Mouse (Mus musculus): Measurements from ENCODE around the gene Rflnb.
"Not testable (repeated sequence)": the region's sequence is repeated elsewhere in the genome, so short reads cannot be mapped to it uniquely, and the experiment has no call there.

The Rflnb gene

DNA sequence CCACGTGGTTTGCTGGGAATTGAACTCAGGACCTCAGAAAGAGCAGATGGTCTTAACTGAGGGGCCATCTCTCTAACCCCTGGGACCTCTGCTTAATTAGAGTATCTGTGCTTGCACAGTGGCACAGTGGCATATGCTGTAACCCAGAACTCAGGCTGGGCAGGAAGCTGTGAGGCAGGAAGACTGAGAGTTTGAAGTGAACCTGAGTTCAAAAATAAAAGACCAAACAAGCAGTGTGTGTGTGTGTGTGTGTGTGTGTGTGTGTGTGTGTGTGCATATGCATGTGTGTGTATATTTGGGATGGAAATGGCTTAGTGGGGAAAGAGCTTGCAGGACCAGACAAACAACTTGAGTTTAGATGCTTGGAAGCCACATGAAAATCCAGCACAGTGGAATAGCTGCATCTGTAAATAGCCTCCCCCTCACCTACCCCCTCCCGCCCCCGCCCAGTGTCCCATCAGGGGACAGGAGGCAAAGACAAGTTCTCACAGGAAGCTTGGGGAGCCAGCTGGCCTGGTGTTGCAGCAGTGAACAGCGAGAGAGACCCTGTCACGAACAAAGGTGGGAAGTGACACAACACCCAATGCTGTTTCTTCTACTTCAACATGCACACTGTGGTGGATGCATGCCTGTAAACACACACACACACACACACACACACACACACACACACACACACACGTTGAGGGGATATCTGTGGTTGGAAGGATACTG is 10.2 kb upstream of the Rflnb start:
- no peak for DNase-seq (ENCODE audit: low spot score)

DNA sequence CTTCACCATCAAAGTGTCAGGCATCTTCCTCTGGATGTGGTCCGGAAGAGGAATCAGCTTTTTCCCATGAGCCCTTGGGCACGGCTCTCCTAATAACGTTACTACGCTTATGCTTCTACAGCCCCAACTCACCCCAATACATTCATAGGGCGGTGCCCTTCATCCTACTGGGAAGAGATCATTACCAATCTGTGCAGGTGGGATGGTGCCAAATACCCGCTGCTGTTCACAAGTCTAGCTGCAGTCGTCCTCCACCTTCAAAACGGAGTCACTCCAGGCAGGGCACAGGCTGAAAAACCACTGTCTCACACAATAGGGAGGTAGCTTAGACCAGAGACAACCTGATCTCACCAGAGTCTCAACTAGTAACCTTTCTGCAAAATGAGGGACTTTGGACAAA is 7.6 kb upstream of the Rflnb start:
- no peak for DNase-seq (ENCODE audit: low spot score)

DNA sequence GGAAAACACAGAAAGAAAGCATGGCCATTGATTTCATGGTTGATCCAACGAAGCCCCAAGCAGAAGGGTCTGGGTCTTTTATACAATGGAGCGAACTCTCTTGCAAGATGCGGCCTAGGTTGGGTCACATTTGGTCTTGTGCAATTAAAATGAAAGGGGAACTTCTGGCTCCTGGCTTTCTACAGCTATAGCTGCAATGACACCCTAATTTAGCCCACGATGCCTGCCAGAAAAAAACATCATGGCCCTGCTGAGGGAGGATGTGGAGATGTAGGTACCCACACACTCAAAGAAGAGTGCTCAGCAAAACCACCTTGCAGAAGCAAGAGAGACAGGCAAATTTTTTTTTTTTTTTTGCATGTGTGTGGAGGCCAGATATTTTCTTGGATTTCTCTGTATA is 6.3 kb upstream of the Rflnb start:
- DNase-seq (ENCODE audit: low spot score), result no peak

DNA sequence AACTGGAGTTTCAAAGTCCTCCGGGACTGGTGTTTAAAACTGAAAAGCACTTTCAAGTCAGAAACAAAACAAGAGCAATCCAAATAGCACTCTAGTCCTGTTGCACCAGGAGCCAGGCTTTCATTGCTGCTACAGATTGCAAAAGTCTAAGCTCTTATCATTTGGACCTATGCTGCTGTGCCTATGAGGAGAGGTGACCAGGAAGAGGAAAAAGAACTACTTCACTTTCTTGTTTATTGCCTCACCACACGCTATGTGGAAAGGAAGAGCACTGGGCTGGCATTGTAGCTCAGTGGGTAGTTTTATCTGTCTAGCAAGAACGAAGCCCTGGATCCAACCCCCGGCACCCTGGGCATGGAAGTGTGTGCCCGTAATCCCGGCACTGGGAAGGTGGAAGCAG is 5.8 kb upstream of the Rflnb start:
- DNase-seq (ENCODE audit: low spot score), result no peak

DNA sequence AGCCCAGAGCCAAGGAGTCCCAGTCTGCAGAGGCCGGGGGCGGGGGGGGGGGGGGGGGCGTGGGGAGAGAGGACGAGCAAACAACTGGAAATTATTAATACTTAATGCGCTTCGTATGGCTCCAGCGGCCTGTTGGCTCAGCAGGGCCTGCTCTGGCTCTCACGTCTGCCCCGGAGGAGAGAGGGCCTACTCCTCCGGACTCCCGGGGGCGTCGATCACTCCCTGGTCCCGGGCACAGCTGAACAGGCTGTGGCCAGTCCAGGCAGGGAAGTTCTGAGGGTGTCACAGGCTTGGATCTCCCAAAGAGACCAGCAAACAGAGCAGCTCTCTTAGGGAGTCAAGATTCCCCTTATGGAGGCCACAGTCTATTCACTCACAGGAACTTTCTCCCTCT is 487 bp upstream of the Rflnb start:
- DNase-seq (ENCODE audit: low spot score), result peak; percentile 54

DNA sequence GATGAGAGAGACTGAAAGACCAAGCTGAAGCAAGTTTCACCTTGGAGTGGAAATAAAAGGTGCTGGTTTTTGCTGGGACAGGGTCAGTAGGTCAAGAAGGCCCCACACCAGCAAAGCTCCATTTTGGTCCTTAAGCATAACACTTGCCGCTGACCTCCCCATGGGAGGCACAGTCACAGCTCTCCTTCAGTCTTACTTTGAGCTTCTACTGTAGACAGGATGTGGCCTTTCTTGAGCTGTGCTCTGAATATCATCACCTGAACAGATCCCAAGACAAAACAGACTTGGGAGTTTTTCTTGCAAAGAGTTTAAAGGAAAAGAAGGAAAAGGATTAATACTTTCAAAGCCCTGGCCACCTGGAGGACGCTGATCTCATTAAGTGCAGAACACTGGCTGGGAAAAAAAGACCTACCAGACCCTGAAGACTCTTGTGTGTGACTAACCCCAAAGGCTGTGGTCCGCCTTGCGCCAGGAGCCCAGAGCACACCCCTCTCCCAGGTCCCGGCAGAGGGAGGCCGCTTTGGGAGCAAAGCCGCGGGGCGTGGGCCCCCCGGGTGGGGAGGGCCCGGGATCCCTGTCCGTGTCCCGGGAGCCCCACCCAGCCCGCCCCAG is 949 bp downstream of the Rflnb start:
- DNase-seq (ENCODE audit: low spot score), result no peak

DNA sequence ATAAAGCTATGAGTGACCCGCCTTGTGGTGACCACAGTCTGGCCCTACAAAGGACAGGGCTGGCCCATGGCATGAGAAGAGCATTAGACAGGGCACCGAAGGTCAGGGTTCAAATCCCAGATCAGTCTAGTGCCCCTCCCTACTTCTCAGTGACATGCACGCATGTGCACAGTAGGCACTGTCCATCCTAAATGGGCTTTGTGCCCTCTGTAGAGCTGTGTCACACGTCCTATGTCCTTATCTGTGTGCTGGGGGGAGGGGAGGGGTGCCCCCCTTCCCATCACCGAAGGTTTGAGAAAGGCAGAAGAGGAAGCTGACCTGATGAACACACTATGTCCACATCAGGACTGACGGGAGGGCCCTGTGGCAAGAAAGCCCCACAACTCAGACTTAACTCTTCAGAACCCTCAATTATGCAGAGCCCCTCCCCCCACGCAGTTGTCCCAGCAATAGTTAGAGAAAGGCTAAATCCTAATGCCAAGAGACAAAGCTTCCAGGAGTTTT is 2.5 kb downstream of the Rflnb start:
- DNase-seq (ENCODE audit: low spot score), result no peak

DNA sequence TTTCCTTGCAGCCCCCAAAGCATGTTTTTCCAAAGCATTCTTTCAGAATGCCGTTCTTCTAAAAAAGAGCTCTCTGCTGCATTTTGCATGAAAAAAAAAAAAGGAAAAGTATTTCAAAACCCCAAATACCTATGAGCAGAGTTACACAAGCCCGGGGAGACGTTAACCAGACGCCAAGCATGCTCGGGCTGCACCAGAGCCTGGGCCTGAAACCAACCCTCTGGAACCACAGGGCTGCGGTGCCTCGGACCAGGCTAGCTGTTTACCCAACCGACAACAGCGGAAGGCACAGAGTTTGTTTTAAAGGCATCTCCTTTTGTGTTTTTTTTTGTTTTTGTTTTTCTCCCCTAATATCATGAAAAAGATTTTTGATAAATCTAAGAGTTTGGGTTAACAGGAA is 6.7 kb downstream of the Rflnb start:
- no peak for DNase-seq (ENCODE audit: low spot score)

DNA sequence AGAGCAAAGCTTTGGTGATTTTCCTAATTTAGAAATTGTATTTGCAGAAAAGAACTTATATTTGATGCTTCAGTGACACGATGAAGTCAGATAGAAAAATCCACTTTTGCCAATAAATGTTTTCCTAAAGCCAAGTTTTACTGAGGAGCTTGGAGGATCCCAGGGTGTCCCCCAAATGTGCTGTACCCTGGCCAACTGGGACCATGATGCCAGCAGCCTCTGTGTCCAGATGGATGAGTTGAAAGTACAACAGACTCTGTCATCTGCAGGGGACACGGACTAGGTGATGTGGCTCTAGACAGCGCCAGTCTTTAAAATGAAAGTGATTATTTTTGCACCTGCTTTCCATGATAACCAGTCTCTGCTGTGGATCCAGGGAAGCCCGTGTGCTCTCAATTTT is 7.7 kb downstream of the Rflnb start:
- no peak for DNase-seq (ENCODE audit: low spot score)

DNA sequence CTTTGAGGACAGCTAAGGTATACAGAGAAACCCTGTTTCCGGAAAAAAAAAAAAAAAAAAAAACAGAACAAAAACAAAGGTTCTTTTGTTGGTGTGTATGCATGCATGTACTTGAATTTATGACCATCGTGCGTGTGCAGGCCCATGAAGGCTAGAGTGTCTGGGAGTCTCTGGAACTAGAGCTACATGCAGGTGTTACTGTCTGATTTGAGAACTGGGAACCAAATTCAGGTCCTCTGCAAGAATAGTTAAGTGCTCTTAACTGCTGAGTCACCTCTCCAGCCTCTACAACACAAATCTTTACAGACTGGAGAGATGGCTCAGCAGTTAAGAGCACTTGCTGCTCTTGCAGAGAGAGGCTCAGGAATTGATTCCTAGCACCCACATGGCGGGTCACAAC is 11.8 kb downstream of the Rflnb start:
- no peak for DNase-seq (ENCODE audit: low spot score)

DNA sequence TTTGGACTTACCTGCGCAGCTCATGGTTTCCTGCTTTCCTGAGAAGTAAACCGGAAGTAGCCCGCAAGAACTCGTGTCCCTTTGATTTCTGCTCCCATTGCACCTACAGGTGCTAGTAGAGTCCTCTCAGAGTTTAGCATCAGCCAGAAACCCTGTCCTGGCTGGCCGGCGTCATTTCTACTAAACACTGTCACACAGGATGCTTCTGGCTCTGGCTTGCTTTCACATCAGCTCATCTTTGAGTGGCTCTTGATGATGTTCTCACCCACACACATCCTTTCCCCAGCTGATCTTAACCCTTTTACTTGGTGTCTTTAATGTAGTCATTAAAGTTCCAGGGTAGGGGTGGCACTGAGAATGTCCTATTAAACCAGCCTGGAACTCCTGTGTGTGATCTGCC is 12.3 kb downstream of the Rflnb start:
- no peak for DNase-seq (ENCODE audit: low spot score)

DNA sequence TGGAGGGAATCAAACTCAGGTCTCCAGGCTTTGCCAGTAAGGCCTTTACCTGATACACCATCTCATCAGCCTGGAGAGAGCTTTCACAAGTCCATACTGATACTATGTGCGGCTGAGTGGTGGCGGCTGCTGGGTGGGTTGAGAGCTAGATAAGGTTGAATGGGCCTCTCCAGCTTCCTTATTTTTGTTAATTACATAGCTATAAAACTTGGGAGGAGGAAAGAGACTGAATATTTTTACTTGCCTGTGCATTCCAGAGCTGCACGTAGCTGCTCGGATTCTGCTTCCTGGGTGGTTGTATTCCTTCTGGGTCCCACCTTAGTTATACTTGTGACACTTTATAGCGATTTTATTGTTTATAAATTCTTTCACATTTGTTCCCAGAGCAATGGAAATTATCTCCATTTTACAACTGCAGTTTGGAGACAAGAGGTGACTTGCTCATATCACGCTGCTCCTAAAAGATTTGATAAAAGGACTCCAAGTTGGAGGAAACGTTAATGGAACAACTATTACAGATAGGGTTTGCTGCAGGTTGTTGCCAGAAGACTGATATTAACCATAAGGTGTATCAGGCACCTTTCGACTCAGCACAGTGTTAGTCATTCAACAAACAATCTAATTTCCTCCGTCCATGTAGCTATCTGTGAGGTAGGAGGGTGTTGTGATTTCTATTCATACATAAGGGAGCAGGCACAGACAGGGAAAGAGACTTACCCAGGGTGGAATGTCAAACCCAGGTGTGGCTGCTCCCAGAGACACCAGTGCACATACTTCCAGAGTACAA is 16.6 kb downstream of the Rflnb start:
- DNase-seq (ENCODE audit: low spot score), result no peak

DNA sequence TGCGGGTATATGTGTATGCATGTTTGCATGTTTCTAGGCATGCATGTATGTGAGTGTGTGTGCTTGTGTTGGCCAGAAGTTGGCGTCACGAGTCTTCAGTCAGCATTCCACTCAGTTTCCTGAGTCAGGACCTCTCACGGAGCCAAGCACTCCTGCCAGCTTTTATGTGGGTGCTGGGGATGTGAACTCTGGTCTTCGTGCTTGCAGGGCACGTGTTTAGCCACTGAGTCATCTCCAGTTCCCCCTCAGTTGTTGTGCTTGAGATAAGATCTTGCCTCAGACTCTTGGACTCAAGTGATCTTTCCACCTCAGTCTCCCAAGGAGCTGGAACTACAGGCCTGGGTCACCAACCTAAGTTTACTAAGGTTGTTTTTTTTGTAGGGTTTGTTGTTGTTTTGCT is 18.5 kb downstream of the Rflnb start:
- DNase-seq (ENCODE audit: low spot score), result no peak

DNA sequence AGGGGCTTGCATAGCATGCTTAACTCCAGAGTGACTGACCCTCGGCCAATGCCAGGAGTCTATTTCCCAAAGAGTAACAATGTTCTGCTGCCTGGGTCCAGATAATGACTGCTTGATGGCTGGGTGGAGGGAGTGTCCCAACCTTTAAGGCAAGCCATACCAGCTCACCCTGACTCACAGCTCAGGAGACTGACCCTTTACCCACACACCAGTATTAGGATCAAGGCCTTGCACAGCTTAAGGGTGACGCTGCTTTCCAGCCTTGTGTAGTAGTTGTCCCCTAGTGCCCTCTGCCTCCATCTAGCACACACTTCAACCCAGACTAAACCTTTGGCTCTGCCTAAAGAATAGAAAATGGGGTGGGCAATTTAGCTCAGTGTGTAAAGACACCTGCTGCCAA is 19.4 kb downstream of the Rflnb start:
- DNase-seq (ENCODE audit: low spot score), result no peak

DNA sequence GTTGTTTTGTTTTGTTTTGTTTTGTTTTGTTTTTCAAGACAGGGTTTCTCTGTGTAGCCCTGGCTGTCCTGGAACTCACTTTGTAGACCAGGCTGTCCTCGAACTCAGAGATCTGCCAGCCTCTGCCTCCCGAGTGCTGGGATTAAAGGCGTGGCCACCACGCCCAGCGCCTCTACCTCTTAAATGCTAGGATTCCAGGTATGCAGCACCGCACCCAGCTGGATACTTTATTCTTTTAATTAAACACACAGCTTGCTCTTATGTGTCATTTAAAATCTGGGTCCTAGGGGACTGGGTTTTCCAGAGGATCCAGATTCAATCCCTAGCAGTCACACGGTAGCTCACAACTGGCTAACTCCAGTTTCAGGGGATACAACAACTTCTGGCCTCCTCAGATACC is 23.3 kb downstream of the Rflnb start:
- not testable (repeated sequence) for DNase-seq (ENCODE audit: low spot score)

DNA sequence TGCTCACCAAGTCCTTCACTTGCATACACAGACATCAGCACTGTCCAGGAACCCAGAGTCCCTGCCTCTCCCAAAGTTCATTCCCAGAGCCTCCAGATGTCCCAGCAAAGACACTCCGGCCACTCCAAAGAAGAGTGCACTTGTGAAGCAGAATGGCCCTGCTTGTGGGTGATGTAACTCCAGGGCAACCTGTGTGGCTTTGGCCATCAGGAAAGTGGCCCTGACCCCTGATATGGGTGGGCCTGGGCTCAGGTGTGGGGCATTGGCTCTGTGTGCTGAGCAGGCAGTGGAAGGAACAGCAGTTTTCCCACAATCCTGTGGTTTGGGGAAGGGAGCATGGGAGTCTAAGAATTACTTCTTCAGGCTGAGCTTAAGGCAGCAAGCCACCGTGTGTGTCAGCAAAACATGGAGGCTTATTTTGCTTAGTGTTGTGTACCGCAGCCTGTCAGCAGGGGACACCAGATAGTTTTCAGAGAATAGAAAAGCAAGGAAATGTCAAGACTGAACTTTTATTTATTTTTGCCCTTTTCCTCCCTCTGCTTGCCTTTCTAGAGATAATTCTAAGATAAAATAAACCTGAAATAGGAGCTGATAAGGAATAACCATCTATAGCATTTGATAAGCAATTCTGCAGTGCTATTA is 26.2 kb downstream of the Rflnb start:
- no peak for DNase-seq (ENCODE audit: low spot score)

DNA sequence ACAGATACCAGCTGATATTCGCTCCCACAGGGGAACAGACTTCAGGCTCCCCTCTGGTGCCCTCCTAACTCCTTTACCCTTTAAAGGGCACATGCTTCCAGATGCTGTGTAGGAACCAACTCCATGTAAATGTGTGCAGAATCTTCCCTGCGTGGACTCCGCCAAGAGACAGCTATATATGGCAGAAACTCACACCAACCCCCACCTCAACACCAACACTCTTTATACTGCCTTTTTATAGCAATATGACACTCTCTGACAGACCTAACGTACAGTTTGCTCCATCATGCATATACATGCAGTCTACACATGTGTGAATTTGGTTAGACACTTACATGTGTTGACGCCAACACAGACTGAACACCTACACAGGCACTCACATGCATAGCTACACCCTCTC is 26.9 kb downstream of the Rflnb start:
- DNase-seq (ENCODE audit: low spot score), result no peak

DNA sequence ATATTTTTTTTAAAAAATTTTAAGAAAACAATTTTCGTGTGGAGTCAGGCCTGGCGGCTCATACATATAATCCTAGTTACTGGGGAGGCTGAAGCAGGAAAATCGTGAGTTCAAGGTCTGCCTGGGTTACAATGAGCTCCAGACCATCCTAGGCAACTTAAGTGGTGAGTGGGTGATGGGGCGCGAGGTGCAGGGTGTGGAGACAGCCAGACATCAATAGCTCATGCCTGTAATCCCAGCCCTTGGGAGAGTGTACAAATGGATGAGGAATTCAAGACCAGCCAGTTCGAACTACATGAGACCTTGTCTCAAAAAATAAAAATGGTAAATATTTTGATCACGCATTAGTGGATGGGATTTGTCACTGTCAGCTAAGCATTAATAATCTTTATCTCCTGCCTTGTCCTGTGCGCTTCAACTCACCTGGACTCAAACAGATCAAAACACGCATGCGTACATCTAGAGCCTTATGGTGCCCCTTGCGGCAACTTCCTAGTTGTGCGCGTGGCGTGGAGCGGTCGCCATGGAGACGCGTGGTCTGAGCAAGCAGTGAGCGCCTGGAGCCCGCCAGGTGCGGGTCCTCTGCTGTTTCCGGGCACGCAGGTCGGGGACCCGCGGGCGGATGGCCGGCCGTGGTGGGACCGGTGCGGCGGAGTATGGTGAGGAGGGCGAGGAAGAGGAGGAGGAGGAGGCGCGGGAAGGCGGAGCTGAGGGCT is 28.0 kb downstream of the Rflnb start, which contains the start of gene 1700016K19Rik:
Gene 1700016K19Rik, plus strand, starts transcription at position 473 of the 716 bp plus-strand sequence.
- DNase-seq (ENCODE audit: low spot score), result peak; percentile 88

DNA sequence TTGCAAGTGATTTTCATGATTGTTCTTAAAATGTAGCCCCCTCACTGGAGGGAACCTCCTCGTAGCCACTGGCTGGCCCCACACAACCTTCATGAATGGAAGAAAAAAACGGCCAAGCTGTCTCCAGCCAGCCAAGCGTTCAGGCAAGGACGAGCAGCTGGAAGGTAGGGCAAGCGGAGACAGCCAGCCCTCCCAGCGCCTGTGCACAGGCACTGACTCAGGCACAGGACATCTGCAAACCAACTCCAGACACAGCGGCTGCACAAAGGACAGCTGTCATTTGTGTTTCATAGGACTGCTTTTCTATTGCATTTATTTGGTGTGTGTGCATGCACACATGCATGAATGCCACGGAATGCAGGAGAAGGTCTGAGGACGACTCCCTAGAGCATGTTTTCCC is 33.2 kb downstream of the Rflnb start:
- DNase-seq (ENCODE audit: low spot score), result no peak

DNA sequence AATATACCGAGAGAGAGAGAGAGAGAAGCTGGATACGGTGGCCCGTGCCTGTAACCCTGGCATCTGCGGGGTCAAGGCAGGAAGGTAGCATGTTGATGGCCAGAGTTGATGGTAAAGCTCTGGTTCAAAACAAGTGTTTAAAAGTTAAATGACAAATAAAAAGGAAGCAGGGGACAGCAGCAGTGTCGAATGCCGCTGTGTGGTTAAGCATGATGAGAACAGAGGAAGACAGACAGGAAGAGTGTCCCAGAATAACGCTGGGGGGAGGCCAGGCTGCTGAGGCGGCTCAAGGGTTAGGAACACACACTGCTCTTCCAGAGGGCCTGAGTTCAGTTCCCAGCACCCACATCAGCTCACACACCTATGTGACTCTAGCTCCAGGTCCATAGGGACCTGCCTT is 35.1 kb downstream of the Rflnb start:
- no peak for DNase-seq (ENCODE audit: low spot score)

DNA sequence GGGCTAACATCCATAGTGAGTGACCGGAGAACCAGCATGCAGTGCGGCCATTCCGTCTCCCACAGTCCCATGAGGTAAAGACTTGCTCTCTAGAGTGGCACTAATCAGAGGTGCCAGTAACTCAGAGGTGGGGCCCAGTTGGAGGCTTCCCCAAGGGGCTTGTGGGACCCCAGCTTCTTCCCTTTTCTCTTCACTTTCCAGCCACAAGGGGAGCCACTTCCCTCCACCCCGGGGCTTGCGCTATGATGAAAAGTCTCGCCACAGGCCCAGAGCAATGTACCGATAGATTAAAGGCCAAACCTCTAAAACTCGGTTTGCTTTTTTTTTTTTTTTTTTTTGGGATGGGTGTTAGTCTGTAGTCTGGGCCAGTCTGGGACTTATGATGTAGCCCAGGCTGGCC is 35.7 kb downstream of the Rflnb start:
- DNase-seq (ENCODE audit: low spot score), result no peak
